Mouse (Mus musculus): ENCODE measurements at regions not wholly inside any gene's neighbourhood (a gene's known extent, or its start where the extent isn't known, plus 50 kb on each side); places are given as distances from the start of the nearest gene placed in this dataset.

GRCm38 (mm10) chr15:62575791-62576190, 1269.2 kb downstream of the Gsdmc2 start:
- no peak for DNase-seq (ENCODE audit: low read depth)

GRCm38 (mm10) chr15:62571803-62572202, 1273.2 kb downstream of the Gsdmc2 start:
- DNase-seq (ENCODE audit: low read depth), result no peak

- no peak for DNase-seq (ENCODE audit: low read depth)
These were observed 1275.9 kb downstream of the Gsdmc2 start for GRCm38 (mm10) chr15:62568788-62569713.

DNA sequence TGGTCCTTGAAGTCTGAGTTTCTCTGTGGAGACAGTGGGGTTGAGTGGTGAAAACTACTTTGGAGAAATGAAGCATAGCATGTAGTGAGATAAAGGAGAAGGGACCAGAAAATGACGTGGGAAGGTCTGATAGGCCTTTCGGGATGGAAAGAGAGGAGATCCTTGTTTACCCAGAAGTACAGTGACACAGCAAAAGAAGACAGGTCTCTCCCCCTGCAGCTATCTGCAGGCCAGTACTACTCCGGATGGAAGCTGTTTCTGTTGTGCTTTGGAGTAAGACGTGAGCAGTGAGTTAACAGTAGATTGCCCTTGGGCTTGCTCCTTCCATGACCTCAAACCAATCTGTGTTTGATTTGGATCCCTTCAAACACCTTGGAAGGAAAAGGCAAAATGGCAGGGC, 1277.5 kb downstream of the Gsdmc2 start:
- DNase-seq (ENCODE audit: low read depth), result no peak

DNA sequence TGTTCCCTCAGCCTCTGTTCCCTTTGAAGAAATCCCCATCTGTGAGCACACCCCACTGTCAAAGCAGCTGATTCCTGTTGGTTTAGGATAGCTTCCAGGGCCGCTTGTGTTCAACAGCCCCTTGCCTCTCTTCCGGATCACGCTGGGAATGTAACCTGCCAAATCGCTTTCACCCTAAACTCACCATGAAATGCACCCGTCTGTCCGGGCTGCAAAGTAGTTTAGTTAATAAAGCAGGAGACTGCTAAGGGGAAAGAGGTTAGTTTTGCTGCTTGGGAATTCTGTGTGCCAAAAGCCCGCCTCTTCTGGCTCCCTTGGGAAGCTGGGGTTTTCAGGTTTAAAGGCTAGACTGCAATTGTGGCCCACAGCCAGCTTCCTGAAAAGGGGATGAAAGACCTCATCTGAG, 1278.9 kb downstream of the Gsdmc2 start:
- no peak for DNase-seq (ENCODE audit: low read depth)

- DNase-seq (ENCODE audit: low read depth), result no peak
These were observed 1311.7 kb downstream of the Gsdmc2 start for GRCm38 (mm10) chr15:62533233-62533632.

- no peak for DNase-seq (ENCODE audit: low read depth)
These were observed 1316.0 kb downstream of the Gsdmc2 start for GRCm38 (mm10) chr15:62528975-62529374.

DNA sequence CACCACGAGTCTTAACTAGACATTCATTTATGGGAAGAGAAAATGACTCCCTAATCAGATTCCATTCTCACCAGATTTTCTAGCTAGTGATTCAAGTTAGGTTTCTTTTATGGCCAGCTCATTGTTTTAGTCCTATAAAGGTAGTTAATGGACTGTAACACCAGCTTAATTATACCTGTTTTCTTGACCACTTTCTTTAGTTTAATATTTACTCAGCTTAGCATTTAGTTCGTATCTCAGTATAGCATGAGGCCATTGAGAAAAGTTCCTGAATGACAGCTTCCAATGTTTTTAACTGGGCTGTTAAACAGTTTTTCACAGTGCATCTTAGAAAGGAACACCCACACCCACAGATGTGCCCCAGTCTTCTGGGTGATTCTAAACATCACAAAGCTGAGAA, 1320.3 kb downstream of the Gsdmc2 start:
- DNase-seq (ENCODE audit: low read depth), result no peak

- DNase-seq (ENCODE audit: low read depth), result no peak
These were observed 1320.8 kb downstream of the Gsdmc2 start for GRCm38 (mm10) chr15:62524135-62524534.

- no peak for DNase-seq (ENCODE audit: low read depth)
These were observed 1331.5 kb downstream of the Gsdmc2 start for GRCm38 (mm10) chr15:62513462-62513861.

DNA sequence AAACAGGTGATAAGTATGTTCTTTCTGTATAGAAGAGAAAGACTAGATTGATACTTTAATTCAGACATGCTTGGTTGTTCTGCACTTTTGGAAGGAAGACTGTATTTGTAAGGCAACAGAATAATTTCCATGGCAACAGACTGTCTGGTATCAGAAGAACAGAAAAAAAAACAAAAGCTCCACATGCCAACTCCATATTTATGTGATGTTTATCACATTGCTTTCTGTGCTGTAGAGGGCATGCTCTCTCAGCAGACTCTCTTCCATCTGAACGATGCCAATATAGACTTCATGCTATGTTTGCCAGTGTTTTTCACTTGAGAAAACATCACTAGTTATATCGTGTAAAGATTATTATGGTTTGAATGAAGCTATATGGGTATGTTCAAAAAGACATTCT, 1333.5 kb downstream of the Gsdmc2 start:
- DNase-seq (ENCODE audit: low read depth), result no peak

- DNase-seq (ENCODE audit: low read depth), result no peak
These were observed 1341.1 kb downstream of the Gsdmc2 start for GRCm38 (mm10) chr15:62503866-62504265.

DNA sequence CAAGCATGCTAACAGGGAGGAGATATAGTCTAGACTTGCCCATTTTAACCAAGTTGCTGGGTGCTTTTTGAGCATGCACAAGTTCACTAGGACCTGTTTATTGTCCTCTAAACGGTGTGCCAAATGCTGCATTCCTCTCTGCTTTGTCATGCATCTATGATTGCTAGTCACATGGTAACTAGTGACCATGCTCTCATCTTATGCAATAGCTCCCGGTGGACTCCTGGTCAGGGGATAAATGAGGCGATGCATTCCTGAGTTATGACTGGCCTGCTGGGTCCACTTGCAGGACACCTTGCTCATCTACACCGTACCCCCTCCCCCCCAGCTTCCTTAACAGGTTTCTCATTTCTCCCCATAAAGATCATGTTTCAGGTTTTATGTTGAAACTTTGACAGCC, 1344.0 kb downstream of the Gsdmc2 start:
- no peak for DNase-seq (ENCODE audit: low read depth)

GRCm38 (mm10) chr15:62500522-62500921, 1344.5 kb downstream of the Gsdmc2 start:
- DNase-seq (ENCODE audit: low read depth), result no peak

DNA sequence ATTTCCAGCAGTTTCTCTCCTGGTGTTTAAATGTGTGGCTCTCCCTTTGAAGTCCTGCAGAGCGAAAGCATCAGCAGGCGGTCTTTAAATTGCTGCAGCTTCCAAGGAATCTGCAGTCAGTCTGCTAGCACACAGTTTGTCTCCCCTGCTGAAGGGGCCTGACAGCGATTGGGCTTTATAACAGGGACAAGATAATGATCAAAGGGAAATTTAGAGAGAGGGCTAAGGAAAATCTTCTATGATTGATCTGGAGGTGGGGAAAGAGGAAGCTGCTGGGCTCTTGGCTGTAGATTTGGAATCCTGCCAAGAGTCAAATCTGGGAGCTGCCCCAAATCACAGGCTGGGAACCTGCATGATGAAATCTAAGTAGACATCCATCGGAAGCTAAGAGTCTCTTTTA, 1348.8 kb downstream of the Gsdmc2 start:
- DNase-seq (ENCODE audit: low read depth), result no peak

GRCm38 (mm10) chr15:62492350-62492749, 1352.6 kb downstream of the Gsdmc2 start:
- DNase-seq (ENCODE audit: low read depth), result no peak

DNA sequence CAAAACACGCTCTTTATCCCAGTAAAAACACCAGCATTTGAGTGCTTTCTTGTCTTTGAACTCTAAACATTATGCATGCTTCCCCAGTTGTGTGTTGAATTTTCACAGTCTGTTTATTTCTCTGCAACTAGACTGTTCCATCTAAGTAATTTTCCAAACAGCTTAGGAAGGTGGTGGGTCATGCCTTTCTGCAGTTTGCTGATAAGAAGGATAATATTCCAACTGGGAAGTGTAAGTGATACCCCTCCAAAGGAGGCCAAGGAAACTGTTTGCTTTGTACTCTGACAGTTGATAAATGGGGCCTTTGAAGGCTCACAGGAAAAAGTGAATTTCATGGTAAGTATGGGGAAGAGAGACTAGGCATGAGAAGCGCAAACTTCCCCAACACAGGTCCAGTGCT, 1354.4 kb downstream of the Gsdmc2 start:
- no peak for DNase-seq (ENCODE audit: low read depth)

- no peak for DNase-seq (ENCODE audit: low read depth)
These were observed 1358.4 kb downstream of the Gsdmc2 start for GRCm38 (mm10) chr15:62486540-62486939.

- DNase-seq (ENCODE audit: low read depth), result no peak
These were observed 1360.6 kb downstream of the Gsdmc2 start for GRCm38 (mm10) chr15:62484350-62484749.

GRCm38 (mm10) chr15:62483534-62483933, 1361.4 kb downstream of the Gsdmc2 start:
- no peak for DNase-seq (ENCODE audit: low read depth)

GRCm38 (mm10) chr15:62482357-62482756, 1362.6 kb downstream of the Gsdmc2 start:
- no peak for DNase-seq (ENCODE audit: low read depth)

DNA sequence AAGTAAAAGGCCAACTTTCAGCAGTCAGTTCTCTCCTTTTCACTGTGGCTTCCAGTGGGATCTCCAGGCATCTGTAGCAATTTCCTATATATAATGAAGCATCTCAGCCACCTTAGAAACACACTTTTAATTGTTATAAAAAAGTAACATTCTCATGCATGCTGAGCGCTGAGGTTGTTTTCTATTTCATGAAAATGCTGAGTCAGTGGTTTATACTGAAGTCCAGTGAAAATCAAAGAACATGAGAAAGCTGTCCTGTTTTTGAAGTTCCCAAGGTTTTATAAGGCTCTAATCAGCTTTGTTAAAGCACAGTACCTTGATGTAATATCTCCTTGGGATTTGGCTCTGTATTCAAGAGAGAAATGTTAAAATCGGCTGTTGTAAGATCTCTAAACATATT, 1367.2 kb downstream of the Gsdmc2 start:
- DNase-seq (ENCODE audit: low read depth), result no peak

- DNase-seq (ENCODE audit: low read depth), result no peak
These were observed 1368.5 kb downstream of the Gsdmc2 start for GRCm38 (mm10) chr15:62476452-62476851.

All from c-Kit-positive CD71-negative TER-119-negative erythroid progenitor cells, embryonic 14.5 days (primary cell).